Mouse (Mus musculus): Measurements from ENCODE around the gene Sugp2.

Sugp2 gene

DNA sequence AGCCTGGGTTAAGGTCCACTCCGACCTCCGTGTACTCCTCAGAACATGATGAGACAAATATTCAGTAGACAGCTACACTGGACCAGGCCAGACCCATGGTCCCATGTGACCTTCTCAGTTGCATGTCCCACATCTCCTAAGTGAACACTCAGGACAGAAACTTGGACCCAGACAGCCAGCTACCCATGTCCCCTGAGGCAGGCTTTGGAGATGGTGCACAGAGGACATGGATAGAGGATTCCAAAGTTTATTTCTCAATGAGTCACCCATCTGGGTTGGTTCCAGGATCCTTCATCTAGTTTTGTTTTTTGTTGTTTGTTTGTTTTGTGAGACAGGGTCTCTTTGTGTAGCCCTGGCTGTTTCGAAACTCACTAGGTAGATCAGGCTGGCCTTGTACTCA, 13.1 kb upstream of the Sugp2 start:
- no peak for DNase-seq (ENCODE audit: low spot score in 2 of 2)

DNA sequence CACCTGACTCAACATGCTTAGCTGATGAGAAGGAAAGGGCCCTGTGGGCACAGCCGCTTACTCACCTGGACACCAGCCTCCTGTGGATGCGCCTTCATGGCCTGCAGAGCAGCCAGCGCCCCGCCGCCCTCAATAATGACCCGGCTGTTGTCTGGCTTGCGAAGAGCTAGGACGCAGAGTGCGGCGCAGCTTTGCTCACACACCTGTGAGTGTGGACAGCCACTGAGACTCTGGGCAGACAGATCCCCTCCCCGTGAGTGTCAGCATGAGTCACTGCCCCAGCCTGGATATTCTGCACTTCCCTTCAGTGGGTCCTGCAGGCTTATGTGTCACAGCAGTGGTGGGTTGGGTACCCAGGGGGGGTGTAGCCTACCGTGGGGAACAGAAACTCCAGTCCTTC, 12.0 kb upstream of the Sugp2 start:
- no peak for DNase-seq (ENCODE audit: low spot score in 2 of 2)

- DNase-seq (ENCODE audit: low spot score in 2 of 2), result no peak
Measured at GRCm38 (mm10) chr8:70223341-70223740, 10.7 kb upstream of the Sugp2 start.

DNA sequence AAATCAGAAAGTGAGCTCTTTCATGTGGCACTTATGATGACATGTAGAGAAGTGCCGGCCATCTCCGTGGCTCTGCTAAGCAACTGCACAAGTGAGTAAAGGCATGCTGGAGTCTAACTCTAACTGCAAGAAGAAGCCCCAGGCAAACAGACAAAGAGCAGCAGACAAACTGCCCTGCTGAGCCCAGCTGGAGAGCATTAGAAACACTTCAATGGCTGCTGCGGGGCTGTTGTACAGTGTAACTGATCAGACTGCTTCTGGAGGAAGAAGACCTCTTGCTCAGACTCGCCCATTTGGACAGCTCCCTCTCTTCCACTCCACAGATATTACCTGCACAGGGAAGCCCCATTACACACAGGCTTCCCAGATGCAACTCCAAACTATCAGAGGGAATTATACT, 6.0 kb upstream of the Sugp2 start:
- DNase-seq (ENCODE audit: low spot score in 2 of 2), result no peak

GRCm38 (mm10) chr8:70230837-70231236, 3.2 kb upstream of the Sugp2 start:
- no peak for DNase-seq (ENCODE audit: low spot score in 2 of 2)

DNA sequence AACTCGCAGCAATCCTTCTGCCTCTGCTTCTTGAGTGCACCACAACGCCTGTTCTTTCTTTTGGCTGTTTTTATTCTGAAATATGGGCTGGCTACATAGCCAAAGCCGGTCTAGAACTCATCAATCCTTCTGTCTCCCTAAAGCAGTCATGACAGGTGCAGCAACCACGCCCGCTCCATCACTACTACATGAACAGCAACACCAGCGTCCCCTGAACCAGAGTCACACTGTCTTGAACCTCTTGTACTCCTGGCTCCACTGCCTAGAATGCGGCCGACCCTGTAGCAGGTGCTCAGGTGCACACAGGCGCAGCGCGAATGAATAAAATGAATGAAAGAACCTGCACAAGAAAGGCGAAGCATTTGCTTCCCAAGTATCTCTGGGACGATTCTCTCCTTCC, 420 bp upstream of the Sugp2 start:
- no peak for DNase-seq (ENCODE audit: low spot score in 2 of 2)

GRCm38 (mm10) chr8:70234781-70235128, 729 bp downstream of the Sugp2 start:
- no peak for DNase-seq (ENCODE audit: low spot score in 2 of 2)

DNA sequence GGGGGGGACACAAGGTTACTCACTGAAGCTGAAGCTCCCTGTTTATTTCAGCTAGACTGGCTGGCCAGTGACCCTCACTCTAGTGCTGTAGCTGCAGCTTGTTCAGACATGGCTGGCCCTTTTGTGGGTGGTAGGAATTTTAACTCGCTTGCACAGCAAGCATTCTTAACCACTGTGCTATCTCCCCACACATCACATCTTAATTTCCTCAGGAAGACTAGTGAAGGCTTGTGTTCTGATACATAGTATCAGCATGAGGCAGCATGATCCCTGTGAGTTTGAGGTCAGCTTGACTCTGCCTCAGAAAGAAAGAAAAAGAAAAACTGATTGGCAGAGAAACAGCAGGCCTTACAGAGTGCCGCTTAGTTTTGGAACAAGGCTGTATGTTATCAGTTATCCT, 3.8 kb downstream of the Sugp2 start:
- DNase-seq (ENCODE audit: low spot score in 2 of 2), result no peak

DNA sequence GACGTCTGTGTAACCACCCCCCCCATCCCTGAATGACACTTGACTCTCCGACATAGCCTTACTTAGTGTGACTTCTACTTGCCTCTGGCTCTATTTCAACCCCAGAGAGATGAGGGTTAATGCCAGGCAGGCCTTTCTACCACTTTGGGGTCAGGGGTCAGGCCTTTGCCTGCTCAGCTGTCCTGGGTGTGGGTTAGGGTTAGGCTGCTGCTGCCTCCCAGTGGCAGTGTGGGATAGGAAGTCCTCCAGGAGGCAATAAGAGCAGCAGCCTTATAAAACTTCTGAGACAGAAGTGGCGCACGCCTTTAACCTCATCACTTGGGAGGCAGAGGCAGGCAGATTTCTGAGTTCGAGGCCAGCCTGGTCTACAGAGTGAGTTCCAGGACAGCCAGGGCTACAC, 6.6 kb downstream of the Sugp2 start:
- DNase-seq (ENCODE audit: low spot score in 2 of 2), result no peak

- DNase-seq (ENCODE audit: low spot score in 2 of 2), result no peak
Measured at GRCm38 (mm10) chr8:70246622-70247021, 12.6 kb downstream of the Sugp2 start.

DNA sequence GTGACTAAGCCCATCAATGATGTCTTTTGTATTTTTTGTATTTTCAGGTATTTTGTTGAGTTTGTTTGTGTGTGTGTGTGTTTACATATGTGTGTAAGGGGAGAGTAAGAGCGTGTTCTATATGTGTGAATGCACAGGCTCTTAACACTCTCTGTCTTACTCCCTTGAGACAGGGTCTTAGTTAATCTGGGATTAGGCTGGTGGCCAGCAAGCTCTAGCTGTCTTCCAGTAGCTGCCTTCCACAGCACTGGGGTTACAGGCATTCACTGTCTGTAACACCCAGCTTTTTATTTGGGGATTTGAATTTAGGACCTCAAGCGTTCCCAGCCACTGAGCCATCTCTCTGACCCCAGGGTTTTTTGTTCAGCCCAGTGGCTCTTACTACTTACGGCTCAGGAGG, 13.8 kb downstream of the Sugp2 start:
- DNase-seq (ENCODE audit: low spot score in 2 of 2), result no peak

- DNase-seq (ENCODE audit: low spot score in 2 of 2), result no peak
Measured at GRCm38 (mm10) chr8:70254628-70255027, 20.6 kb downstream of the Sugp2 start.

DNA sequence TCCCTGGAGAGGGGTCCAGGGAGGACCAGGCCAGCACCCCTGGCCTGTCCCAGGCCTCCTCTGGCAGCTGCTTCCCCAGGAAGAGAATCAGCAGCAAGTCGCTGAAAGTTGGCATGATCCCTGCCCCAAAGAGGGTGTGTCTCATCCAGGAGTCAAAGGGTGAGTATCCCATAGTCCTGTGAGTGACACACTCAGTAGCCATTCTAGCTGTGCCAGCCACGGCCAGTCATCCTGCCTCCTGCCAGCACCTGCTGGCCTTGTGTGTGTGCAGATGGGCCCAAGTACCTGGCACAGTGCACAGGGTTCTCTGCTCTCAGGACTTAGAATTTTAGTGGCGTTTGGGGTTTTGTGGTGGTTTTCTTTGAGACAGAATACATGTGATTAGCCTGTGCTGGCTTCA, 23.4 kb downstream of the Sugp2 start:
- no peak for DNase-seq (ENCODE audit: low spot score in 2 of 2)

DNA sequence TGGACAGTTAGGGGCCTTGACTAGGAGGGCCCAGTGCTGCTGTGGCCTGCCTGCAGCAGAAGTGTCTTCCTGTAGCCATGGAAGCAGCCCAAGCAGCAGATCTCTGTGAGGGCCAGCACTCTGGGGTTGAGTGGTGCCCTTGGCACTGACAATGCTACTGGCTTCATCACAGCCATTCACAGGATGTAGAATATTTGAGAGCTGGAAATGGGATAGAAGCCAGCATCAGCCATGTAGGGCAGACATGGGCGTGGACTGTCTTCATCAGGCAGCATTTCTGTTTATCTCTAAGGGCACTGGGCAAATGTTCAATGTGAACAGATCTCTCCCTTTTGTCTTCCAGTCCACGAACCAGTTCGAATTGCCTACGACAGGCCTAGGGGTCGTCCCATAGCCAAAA, 24.6 kb downstream of the Sugp2 start:
- DNase-seq (ENCODE audit: low spot score in 2 of 2), result no peak

- DNase-seq (ENCODE audit: low spot score in 2 of 2), result no peak
Measured at GRCm38 (mm10) chr8:70259043-70259442, 25.0 kb downstream of the Sugp2 start.

- DNase-seq (ENCODE audit: low spot score in 2 of 2), result no peak
Measured at GRCm38 (mm10) chr8:70267674-70268073, 33.6 kb downstream of the Sugp2 start.

- no peak for DNase-seq (ENCODE audit: low spot score in 2 of 2)
Measured at GRCm38 (mm10) chr8:70268311-70268710, 34.3 kb downstream of the Sugp2 start.

DNA sequence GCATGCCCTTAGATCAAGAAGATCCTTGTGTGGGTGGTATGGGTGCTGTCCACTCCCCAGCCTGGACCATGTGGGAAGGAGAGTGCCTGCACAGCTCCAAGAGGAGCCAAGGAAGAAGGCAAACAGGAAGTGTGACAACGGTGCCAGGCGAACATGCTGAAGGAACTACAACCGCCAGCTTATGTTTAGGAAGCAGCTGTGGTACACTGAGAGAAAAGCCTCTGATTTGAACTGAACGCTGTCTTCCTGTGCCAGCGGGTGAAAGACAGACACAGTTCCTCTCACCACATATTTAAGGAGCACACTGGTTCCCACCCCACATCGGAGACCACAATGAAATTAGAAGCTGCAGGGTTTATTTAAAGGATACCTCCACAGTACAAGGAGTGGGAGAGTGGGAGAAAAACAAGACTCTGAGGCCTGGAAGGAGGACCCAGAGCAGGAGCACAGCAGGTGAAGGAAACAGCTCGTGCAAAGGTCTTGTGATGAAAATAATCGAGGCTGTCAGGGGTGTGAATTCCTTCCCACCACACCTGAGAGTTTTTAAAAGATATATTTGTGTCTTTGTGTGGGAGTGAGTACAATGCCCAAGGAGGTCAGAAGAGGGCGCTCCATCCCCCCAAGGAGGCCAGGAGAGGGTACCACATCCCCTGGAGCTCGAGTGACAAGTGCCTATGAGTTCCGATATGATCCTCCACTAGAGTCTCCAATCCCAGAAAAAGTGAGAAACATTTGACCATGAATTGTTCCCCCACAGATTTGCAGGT, 35.0 kb downstream of the Sugp2 start:
- DNase-seq (ENCODE audit: low spot score in 2 of 2), result peak in 1 of 2 experiments; percentile 48

GRCm38 (mm10) chr8:70272949-70273348, 38.9 kb downstream of the Sugp2 start:
- DNase-seq (ENCODE audit: low spot score in 2 of 2), result no peak

DNA sequence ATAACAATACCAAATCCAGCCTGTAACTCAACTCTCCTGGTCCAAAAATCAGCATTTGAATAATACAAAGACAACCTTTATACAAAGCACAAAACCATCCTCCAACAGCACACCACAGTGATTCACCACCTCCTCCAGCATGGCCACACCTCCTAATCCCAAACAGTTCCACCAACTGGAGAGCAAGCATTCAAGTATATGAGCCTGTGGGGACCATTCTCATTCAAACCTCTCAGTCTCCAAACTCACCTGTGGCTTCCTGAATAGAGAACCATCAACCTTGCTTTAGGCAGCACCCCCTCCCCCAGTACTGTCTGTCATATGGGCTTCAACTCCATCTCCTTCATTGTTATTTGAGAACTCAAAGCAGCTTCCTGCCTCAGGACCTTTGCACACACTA, 40.3 kb downstream of the Sugp2 start:
- no peak for DNase-seq (ENCODE audit: low spot score in 2 of 2)

DNA sequence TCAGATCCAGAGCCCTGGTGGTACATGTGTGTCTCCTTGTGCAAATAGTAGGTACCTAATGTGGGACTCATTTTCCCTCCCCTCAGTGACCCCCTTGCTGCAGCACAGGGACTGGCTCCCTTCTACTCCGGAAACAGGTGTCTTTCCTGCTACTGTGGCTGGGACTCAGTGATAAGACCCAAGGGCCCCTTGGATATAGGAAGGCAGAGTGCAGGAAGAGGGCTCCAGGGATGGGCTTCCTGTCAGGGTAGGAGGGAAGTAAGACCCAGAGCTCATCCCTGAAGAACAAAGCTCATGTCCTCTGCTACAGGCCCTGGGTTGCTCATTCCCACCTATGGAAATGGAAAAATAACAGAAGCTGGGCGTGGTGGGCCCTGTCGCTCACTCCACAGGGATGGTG, 42.5 kb downstream of the Sugp2 start:
- no peak for DNase-seq (ENCODE audit: low spot score in 2 of 2)

- DNase-seq (ENCODE audit: low spot score in 2 of 2), result no peak
Measured at GRCm38 (mm10) chr8:70278175-70278574, 44.1 kb downstream of the Sugp2 start.

GRCm38 (mm10) chr8:70279266-70279665, 45.2 kb downstream of the Sugp2 start:
- no peak for DNase-seq (ENCODE audit: low spot score in 2 of 2)

- DNase-seq (ENCODE audit: low spot score in 2 of 2), result no peak
Measured at GRCm38 (mm10) chr8:70281001-70281400, 47.0 kb downstream of the Sugp2 start.

Measured in thymus, postnatal 10 days (tissue).